Mouse (Mus musculus): ENCODE results near the gene Urgcp. TPM values are rescaled to one million over a fixed set of nuclear protein-coding genes. Genes with fewer than 3 reads are reported as not detected.

The Urgcp gene
- total and polyA plus RNA-seq, 2 experiments from 2014 or later = 33.4 to 48.1 TPM

DNA sequence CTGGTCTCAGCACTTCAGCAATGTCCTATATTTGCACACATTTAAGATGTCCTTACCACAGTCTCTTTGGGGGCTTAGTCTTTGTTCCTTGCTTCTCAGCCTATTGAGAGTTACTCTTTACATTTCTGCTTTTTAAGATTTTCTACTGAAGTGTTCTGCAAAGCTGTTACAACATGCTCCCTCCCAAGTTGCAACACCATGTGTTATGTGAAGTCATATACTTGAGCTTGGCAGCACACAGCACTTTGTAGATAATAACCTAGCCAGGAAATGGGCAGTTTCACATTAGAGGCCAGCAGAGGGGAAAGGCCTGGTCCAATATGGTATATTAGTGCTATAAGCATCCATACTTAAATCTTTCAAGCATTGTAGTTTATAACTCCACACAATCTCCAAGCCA is 23.6 kb upstream of the Urgcp start:
- Histone ChIP-seq H3K9ac (no peak overlapping the region), H3K36me3 (ENCODE audit: insufficient read depth) (peaks cover 7% of the 10 kb centered on the region; the same call in 1 of the 2 replicates), H3K27me3 (ENCODE audit: insufficient read depth, low read length) (no peaks in the 10 kb centered on the region), H3K4me2 (ENCODE audit: low read depth) (no peak overlapping the region), H3K27ac (ENCODE audit: low read depth, low read length) (no peak overlapping the region), H3K4me1 (ENCODE audit: insufficient read depth) (peaks cover 20% of the 10 kb centered on the region), H3K4me3 (ENCODE audit: low read depth, low read length) (no peak overlapping the region), H3K9me3 (ENCODE audit: low read length) (no peaks in the 10 kb centered on the region)
- ATAC-seq = no peak
- no peak for TF ChIP-seq CTCF (IDR thresholded peaks at IDR 0.05; ENCODE audit: low read depth)
- no peak for DNase-seq

DNA sequence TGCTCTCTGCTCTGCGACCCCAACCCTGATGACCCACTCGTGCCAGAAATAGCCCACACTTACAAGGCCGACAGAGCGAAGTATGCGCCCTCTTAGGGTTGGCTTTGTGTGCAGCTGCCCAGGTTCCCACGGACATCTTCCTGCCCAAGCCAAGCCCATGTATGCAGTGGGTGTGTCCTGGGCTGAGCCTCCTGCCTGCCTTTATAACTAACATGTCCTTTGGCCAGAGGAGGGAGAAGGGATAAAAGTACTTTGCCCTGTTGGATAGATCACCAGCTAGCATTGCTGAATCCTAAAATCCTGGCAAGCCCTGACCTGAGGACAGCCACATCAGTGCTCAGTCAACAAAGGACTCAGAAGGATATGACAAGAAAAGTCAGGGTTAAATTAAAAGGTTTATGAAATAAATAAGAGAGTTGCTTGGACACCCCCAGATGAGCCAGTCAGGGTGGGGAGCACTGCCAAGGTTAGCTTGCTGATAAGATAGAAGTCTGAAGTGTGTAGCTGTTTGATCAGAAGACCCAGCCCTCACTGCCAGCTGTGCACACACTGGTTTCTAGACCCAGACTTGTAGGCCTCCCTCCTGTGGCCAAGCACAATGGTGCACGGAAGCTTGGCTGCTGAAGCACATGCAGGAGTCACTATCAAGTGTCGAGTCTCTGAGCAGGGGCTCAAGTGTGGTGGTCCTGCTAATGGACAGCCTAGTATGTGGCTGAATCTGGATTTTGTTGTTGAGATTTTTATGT is 20.2 kb upstream of the Urgcp start:
- no peak overlapping the region for H3K9ac ChIP-seq
- 72% methylated on average over 8 of the region's 8 CpGs for WGBS
- no peak for ATAC-seq
- H3K27me3 ChIP-seq (ENCODE audit: insufficient read depth, low read length) = no peaks in the 10 kb centered on the region
- no peak overlapping the region for H3K4me3 ChIP-seq (ENCODE audit: low read depth, low read length)
- no peaks in the 10 kb centered on the region for H3K9me3 ChIP-seq (ENCODE audit: low read length)
- no peak overlapping the region for H3K4me2 ChIP-seq (ENCODE audit: low read depth)
- H3K36me3 ChIP-seq (ENCODE audit: insufficient read depth) = peaks cover 6% of the 10 kb centered on the region; the same call in 1 of the 2 replicates
- TF ChIP-seq CTCF (IDR thresholded peaks at IDR 0.05; ENCODE audit: low read depth) = peak; percentile 37; the same call in 1 of the 2 replicates
- no peak for DNase-seq
- peaks cover 2% of the 10 kb centered on the region; the same call in 1 of the 2 replicates for H3K4me1 ChIP-seq (ENCODE audit: insufficient read depth)
- no peak overlapping the region for H3K27ac ChIP-seq (ENCODE audit: low read depth, low read length)

DNA sequence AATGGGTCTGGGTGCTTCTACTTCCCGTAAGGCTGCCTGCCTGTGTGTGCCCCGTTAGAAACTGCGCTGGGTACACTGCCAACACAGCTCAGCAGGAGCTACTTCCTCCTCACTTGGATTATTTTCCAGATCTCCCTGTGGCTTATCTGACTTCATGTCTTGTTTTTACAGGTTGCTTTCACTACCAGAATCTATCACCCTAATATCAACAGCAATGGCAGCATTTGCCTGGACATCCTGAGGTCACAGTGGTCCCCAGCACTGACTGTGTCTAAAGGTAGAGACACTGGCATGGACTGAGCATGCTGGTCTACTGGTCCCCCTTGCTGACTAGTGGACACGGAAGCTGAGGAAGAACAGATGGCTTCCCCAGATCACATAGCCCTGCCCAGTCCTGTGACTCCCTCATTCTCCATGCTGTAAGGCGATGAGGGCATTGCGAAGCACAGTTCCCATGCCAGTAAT is 17.9 kb upstream of the Urgcp start:
- WGBS = 89% methylated on average over 6 of the region's 6 CpGs
- Histone ChIP-seq H3K27me3 (ENCODE audit: insufficient read depth, low read length) (no peaks in the 10 kb centered on the region), H3K4me3 (ENCODE audit: low read depth, low read length) (no peak overlapping the region), H3K4me1 (ENCODE audit: insufficient read depth) (no peaks in the 10 kb centered on the region), H3K27ac (ENCODE audit: low read depth, low read length) (no peak overlapping the region), H3K9me3 (ENCODE audit: low read length) (no peaks in the 10 kb centered on the region), H3K4me2 (ENCODE audit: low read depth) (no peak overlapping the region), H3K9ac (no peak overlapping the region), H3K36me3 (ENCODE audit: insufficient read depth) (peaks cover 6% of the 10 kb centered on the region; the same call in 1 of the 2 replicates)
- ATAC-seq (no peak), DNase-seq (no peak)
- TF ChIP-seq CTCF (IDR thresholded peaks at IDR 0.05; ENCODE audit: low read depth) = no peak

DNA sequence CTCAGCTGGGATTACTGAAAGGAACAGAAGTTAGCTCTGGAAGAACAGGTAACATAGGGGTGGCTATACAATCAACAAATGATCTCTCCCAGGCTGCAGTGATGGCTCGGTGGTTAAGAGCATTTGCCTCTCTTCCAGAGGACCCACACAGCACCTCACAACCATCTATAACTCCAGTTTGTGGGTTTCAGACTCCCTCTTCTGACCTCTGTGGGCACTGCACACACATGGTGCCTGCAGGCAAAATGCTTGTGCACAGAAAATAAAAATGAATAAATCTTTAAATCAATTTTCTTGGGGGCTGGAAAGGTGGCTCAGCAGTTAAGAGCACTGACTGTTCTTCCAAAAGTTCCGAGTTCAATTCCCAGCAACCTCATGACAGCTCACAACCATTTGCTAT is 16.3 kb upstream of the Urgcp start:
- 68% methylated on average over 2 of the region's 2 CpGs for WGBS
- DNase-seq = no peak

DNA sequence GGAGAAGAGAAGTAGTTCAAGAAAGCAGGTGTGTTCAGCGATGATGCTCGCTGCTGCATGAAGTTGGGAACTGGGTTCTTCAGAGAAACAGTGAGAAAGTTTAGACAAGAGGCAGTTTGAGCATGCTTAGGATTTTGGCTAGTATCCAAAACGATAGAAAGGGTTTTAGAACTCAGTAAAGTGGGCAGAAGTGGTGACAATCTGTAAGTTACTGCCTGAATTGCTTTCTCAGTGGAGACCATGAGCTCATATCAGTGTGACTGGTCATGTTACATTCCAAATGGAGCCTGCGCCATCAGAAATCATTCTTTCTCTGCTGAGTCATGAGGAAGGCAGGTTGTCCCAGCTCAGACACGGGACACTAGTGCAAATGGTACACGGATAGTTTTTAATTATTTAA is 3.8 kb upstream of the Urgcp start:
- no peaks in the 10 kb centered on the region for H3K9me3 ChIP-seq (ENCODE audit: low read length)
- H3K4me3 ChIP-seq (ENCODE audit: low read depth, low read length) = no peak overlapping the region
- no peak overlapping the region for H3K4me2 ChIP-seq (ENCODE audit: low read depth)
- no peaks in the 10 kb centered on the region for H3K4me1 ChIP-seq (ENCODE audit: insufficient read depth)
- DNase-seq (no peak), ATAC-seq (no peak)
- 85% methylated on average over 6 of the region's 6 CpGs for WGBS
- no peak for TF ChIP-seq CTCF (IDR thresholded peaks at IDR 0.05; ENCODE audit: low read depth)
- peaks cover 19% of the 10 kb centered on the region for H3K36me3 ChIP-seq (ENCODE audit: insufficient read depth)
- no peaks in the 10 kb centered on the region for H3K27me3 ChIP-seq (ENCODE audit: insufficient read depth, low read length)
- H3K9ac ChIP-seq = no peak overlapping the region
- H3K27ac ChIP-seq (ENCODE audit: low read depth, low read length) = no peak overlapping the region

More for the DNA sequence above, 16.3 kb upstream of the Urgcp start:
- Histone ChIP-seq H3K4me1 (ENCODE audit: insufficient read depth) (no peaks in the 10 kb centered on the region), H3K36me3 (ENCODE audit: insufficient read depth) (peaks cover 6% of the 10 kb centered on the region; the same call in 1 of the 2 replicates), H3K27ac (ENCODE audit: low read depth, low read length) (no peak overlapping the region), H3K27me3 (ENCODE audit: insufficient read depth, low read length) (no peaks in the 10 kb centered on the region), H3K9ac (no peak overlapping the region), H3K4me3 (ENCODE audit: low read depth, low read length) (no peak overlapping the region), H3K9me3 (ENCODE audit: low read length) (no peaks in the 10 kb centered on the region), H3K4me2 (ENCODE audit: low read depth) (no peak overlapping the region)
- ATAC-seq = no peak
- peak; percentile 42 for TF ChIP-seq CTCF (IDR thresholded peaks at IDR 0.05; ENCODE audit: low read depth)

DNA sequence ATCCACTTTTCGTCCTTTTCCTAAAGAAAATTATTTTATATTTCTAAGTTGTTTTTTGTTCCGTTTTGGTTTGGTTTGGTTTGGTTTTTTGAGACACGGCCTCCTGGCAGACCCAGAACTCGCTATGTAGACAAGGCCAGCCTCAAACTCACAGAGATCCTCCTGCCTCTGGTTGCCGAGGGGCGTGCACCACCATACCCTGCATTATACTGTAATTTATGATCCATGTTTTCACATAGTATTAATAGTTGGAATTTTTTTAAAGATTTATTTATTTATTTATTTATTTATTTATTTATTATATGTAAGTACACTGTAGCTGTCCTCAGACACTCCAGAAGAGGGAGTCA is 432 bp upstream of the Urgcp start:
- Histone ChIP-seq H3K4me2 (ENCODE audit: low read depth) (peak overlapping the region; percentile 75), H3K27me3 (ENCODE audit: insufficient read depth, low read length) (no peaks in the 10 kb centered on the region), H3K36me3 (ENCODE audit: insufficient read depth) (no peaks in the 10 kb centered on the region), H3K9me3 (ENCODE audit: low read length) (no peaks in the 10 kb centered on the region), H3K4me1 (ENCODE audit: insufficient read depth) (no peaks in the 10 kb centered on the region), H3K9ac (peak overlapping the region; percentile 80), H3K4me3 (ENCODE audit: low read depth, low read length) (peak overlapping the region; percentile 78), H3K27ac (ENCODE audit: low read depth, low read length) (peak overlapping the region; percentile 97)
- DNase-seq (no peak), ATAC-seq (peak; percentile 0; the same call in 1 of the 2 replicates)
- WGBS = 17% methylated on average over 6 of the region's 6 CpGs
- TF ChIP-seq CTCF (IDR thresholded peaks at IDR 0.05; ENCODE audit: low read depth) = no peak

DNA sequence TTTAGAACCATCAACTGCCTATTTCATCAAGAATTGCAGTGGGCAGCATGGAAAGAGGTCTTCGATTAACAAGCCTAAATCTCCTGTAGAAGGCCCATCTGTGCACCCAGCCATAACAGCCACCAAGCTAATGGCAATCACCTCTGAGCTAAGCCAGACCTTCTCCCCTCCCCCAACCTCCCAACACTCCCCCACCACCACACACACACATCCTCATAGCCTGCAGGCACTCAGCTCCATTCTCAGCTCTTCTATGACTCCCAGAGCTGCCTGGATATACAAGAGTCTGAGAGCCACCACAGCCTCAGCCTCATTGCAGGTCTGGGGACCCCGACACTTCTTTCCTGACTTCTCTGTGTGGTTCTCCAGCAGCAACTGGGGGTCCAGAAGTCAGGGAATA is 8.4 kb downstream of the Urgcp start:
- Histone ChIP-seq H3K27me3 (ENCODE audit: insufficient read depth, low read length) (no peaks in the 10 kb centered on the region), H3K9ac (no peak overlapping the region), H3K36me3 (ENCODE audit: insufficient read depth) (no peaks in the 10 kb centered on the region), H3K9me3 (ENCODE audit: low read length) (no peaks in the 10 kb centered on the region), H3K4me1 (ENCODE audit: insufficient read depth) (no peaks in the 10 kb centered on the region), H3K27ac (ENCODE audit: low read depth, low read length) (no peak overlapping the region), H3K4me3 (ENCODE audit: low read depth, low read length) (no peak overlapping the region), H3K4me2 (ENCODE audit: low read depth) (no peak overlapping the region)
- no peak for DNase-seq
- no peak for TF ChIP-seq CTCF (IDR thresholded peaks at IDR 0.05; ENCODE audit: low read depth)
- WGBS = 99% methylated on average over 2 of the region's 2 CpGs
- no peak for ATAC-seq

Measured in forebrain, postnatal 0 days (tissue).